Mouse (Mus musculus) kidney, adult 2 months (tissue): ENCODE measurements around the gene Gm17660.

ENCODE experiments used
- CTCF ChIP-seq: fragments of 200-500 bp; conservative IDR thresholded peaks from 2 replicates; pipeline ENCODE4 v1.5.1; 2011; ENCODE audit warnings: low read depth, mild to moderate bottlenecking, control low read depth, low read length, moderate library complexity, mixed read lengths; ENCODE audit not compliant: insufficient read depth, insufficient read length
- POLR2A ChIP-seq: fragments of 200-500 bp; IDR thresholded peaks from one replicate; pipeline ENCODE4 v1.6.1; 2011; ENCODE audit warnings: low read depth, low read length, control low read depth

- TF ChIP-seq CTCF (no peak), POLR2A (no peak)
Measured at GRCm38 (mm10) chr5:104043704-104044103, 33.7 kb downstream of the Gm17660 start.
